Mouse (Mus musculus) lung, embryonic 15.5 days (tissue): ENCODE measurements around the gene Lin7b. TPM values are rescaled to one million over a fixed set of nuclear protein-coding genes. Genes with fewer than 3 reads are reported as not detected.

Experiments
- ATAC-seq: fragments of 200-750 bp; cut with Nextera tagmentation; 2 replicates; pipeline ENCODE4 v1.8.0; 2017; ENCODE audit warnings: moderate number of reproducible peaks, borderline replicate concordance; ENCODE audit not compliant: low FRiP score, low TSS enrichment; ENCODE audit errors: extremely low read depth
- H3K27ac ChIP-seq: fragments of 300-500 bp; sonication (generic); 2 replicates; pipeline ENCODE4 v1.5.1; 2015; ENCODE audit warnings: moderate library complexity, mild to moderate bottlenecking, inconsistent platforms
- H3K27me3 ChIP-seq: fragments of 300-500 bp; sonication (generic); 2 replicates; pipeline ENCODE4 v1.6.1; 2015; ENCODE audit warnings: inconsistent platforms
- H3K36me3 ChIP-seq: fragments of 300-500 bp; sonication (generic); 2 replicates; pipeline ENCODE4 v1.6.1; 2015; ENCODE audit warnings: inconsistent platforms
- H3K4me1 ChIP-seq: fragments of 300-500 bp; sonication (generic); 2 replicates; pipeline ENCODE4 v1.6.1; 2015; ENCODE audit warnings: inconsistent platforms
- H3K4me2 ChIP-seq: fragments of 300-500 bp; sonication (generic); 2 replicates; pipeline ENCODE4 v1.6.1; 2015; ENCODE audit warnings: inconsistent platforms, mild to moderate bottlenecking, moderate library complexity
- H3K4me3 ChIP-seq: fragments of 300-500 bp; sonication (generic); 2 replicates; pipeline ENCODE4 v1.5.1; 2015; ENCODE audit warnings: mild to moderate bottlenecking, inconsistent platforms
- H3K9ac ChIP-seq: fragments of 300-500 bp; sonication (generic); 2 replicates; pipeline ENCODE4 v1.6.1; 2015; ENCODE audit warnings: inconsistent platforms
- H3K9me3 ChIP-seq: fragments of 300-500 bp; sonication (generic); 2 replicates; pipeline ENCODE4 v1.6.1; 2016; ENCODE audit warnings: inconsistent platforms
- WGBS: fragments of 180-500 bp; shearing (Covaris S2); methylation state at CpG from one replicate; pipeline ENCODE4 v1.1.7; 2015; 5-methylcytosine and 5-hydroxymethylcytosine counted together
- polyA plus RNA-seq: library from polyadenylated mRNA; unstranded; fragments of >200 nt; fragmentation: Nextera tagmentation; extraction: Ambion mirVana; gene quantifications from 2 replicates; pipeline ENCODE4 v1.2.1, GENCODE M21; 2015

The Lin7b gene
- polyA plus RNA-seq, 1 experiment from 2014 or later = 0.92 TPM

DNA sequence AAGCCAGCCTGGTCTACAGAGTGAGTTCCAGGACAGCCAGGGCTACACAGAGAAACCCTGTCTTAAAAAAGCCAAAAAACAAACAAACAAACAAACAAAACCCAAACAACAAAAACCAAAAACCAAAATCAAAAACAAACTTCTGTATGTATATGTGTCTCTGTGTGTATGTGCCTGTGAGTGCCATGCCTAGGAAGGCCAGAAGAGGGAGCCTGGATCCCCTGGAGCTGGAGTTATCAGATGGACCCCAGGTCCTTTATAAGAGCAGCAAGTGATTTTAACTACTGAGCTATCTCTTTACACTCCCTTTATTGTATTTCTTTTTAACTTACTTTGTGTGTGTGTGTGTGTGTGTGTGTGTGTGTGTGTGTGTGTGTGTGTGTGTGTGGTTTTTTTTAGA, 44.6 kb downstream of the Lin7b start:
- peaks cover 28% of the 10 kb centered on the region for H3K36me3 ChIP-seq
- H3K27me3 ChIP-seq = no peaks in the 10 kb centered on the region
- no peak overlapping the region for H3K27ac ChIP-seq
- H3K9ac ChIP-seq = no peak overlapping the region
- no peaks in the 10 kb centered on the region for H3K4me1 ChIP-seq
- H3K9me3 ChIP-seq = no peaks in the 10 kb centered on the region
- no peak overlapping the region for H3K4me3 ChIP-seq
- H3K4me2 ChIP-seq = no peak overlapping the region
- no peak for ATAC-seq

DNA sequence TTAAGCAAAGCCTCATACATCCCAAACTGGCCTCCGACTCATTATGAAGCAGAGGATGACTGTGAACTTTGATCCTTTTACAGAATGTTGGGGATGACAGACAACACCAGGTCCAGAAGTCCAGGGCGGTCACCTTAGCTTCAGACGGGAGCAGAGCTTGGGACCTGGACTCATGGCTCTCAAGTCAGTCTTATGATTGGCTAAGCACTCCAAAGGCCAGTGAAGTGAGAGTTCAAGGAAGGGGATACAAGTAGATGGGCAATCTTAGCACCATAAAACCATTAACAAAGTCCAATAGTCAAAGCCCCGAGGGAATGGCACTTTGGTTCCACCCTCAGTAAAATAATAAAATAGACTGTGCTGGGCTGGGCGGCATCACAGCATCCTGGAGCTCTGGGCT, 47.3 kb downstream of the Lin7b start:
- no peak for ATAC-seq
- Histone ChIP-seq H3K4me2 (no peak overlapping the region), H3K9me3 (no peaks in the 10 kb centered on the region), H3K36me3 (peaks cover 32% of the 10 kb centered on the region), H3K27ac (no peak overlapping the region), H3K4me1 (no peaks in the 10 kb centered on the region), H3K9ac (no peak overlapping the region), H3K27me3 (no peaks in the 10 kb centered on the region), H3K4me3 (no peak overlapping the region)
- WGBS = 87% methylated on average over 5 of the region's 5 CpGs

DNA sequence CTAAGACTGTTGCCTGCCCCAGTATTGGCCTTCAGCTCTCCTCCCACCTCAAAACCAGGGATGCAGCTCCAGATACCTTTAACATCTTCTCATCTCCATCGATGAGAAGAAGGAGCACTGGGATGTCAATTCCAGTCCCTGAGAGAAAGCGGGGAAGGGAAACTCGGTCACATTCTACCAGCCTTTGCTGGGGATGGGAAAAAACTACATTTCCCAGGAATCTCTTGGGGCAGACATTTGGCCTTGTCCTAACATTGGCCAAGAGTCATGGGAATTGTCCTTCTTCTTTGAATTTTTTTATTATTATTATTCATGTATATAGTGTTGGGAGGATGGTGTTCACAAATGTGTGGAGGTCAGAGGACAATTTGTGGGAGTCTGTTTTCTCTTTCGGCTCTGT, 48.1 kb downstream of the Lin7b start:
- H3K27ac ChIP-seq = no peak overlapping the region
- no peak overlapping the region for H3K9ac ChIP-seq
- no peak overlapping the region for H3K4me3 ChIP-seq
- no peak for ATAC-seq
- WGBS = 84% methylated on average over 4 of the region's 4 CpGs
- H3K9me3 ChIP-seq = no peaks in the 10 kb centered on the region
- no peaks in the 10 kb centered on the region for H3K27me3 ChIP-seq
- H3K4me2 ChIP-seq = no peak overlapping the region
- H3K4me1 ChIP-seq = no peaks in the 10 kb centered on the region
- peaks cover 32% of the 10 kb centered on the region for H3K36me3 ChIP-seq

Other genes with a start within 250 kb of the Lin7b start
- 1,432 and 1,559 TPM in 2 replicates for gene Rps11, start 246.1 kb downstream of the Lin7b start, polyA plus RNA-seq
- gene Rpl13a, start 241.8 kb downstream of the Lin7b start, polyA plus RNA-seq = 1,187 and 1,308 TPM in 2 replicates
- 0.19 and 0.20 TPM in 2 replicates for gene Gm45713, start 234.4 kb downstream of the Lin7b start, polyA plus RNA-seq
- gene Flt3l, start 234.2 kb downstream of the Lin7b start, polyA plus RNA-seq = 1.5 and 8.3 TPM in 2 replicates
- 100 and 103 TPM in 2 replicates for gene Pih1d1, start 216.3 kb downstream of the Lin7b start, polyA plus RNA-seq
- 54.8 and 56.8 TPM in 2 replicates for gene Aldh16a1, start 216.0 kb downstream of the Lin7b start, polyA plus RNA-seq
- 0.33 and 0.55 TPM in 2 replicates for gene Slc17a7, start 206.6 kb downstream of the Lin7b start, polyA plus RNA-seq
- not detected in 2 replicates for gene Gfy, start 191.0 kb downstream of the Lin7b start, polyA plus RNA-seq
- not detected in 2 replicates for gene Pth2, start 189.6 kb downstream of the Lin7b start, polyA plus RNA-seq
- gene Ccdc155, start 165.7 kb downstream of the Lin7b start, polyA plus RNA-seq = 0.75 and 1.1 TPM in 2 replicates
- gene Dkkl1, start 158.4 kb downstream of the Lin7b start, polyA plus RNA-seq = 0.54 and 1.1 TPM in 2 replicates
- gene Tead2, start 154.8 kb downstream of the Lin7b start, polyA plus RNA-seq = 180 and 183 TPM in 2 replicates
- gene Cd37, start 131.5 kb downstream of the Lin7b start, polyA plus RNA-seq = 3.1 and 3.8 TPM in 2 replicates
- 0.16 TPM in 1 of 2 replicates, not detected in the other for gene Slc6a16, start 129.5 kb downstream of the Lin7b start, polyA plus RNA-seq
- gene Slc6a21, start 93.1 kb downstream of the Lin7b start, polyA plus RNA-seq = 0.09 TPM in 1 of 2 replicates, not detected in the other
- gene Trpm4, start 36.8 kb downstream of the Lin7b start, polyA plus RNA-seq = 19.1 and 20.0 TPM in 2 replicates
- 1.7 and 2.3 TPM in 2 replicates for gene Hrc, start 35.3 kb downstream of the Lin7b start, polyA plus RNA-seq
- gene Ppfia3, start 3.6 kb downstream of the Lin7b start, polyA plus RNA-seq = 3.1 TPM in 2 replicates
- gene Snrnp70, start 25.2 kb upstream of the Lin7b start, polyA plus RNA-seq = 224 and 229 TPM in 2 replicates
- gene Kcna7, start 35.1 kb upstream of the Lin7b start, polyA plus RNA-seq = not detected in 2 replicates
- gene Ntf5, start 43.1 kb upstream of the Lin7b start, polyA plus RNA-seq = 3.5 TPM in 2 replicates
- 0.25 and 0.70 TPM in 2 replicates for gene Lhb, start 50.2 kb upstream of the Lin7b start, polyA plus RNA-seq
- gene Gys1, start 64.3 kb upstream of the Lin7b start, polyA plus RNA-seq = 42.7 and 46.7 TPM in 2 replicates
- gene Ruvbl2, start 67.5 kb upstream of the Lin7b start, polyA plus RNA-seq = 161 and 173 TPM in 2 replicates
- gene Ftl1, start 89.3 kb upstream of the Lin7b start, polyA plus RNA-seq = 5,197 and 5,279 TPM in 2 replicates
- gene Bax, start 96.3 kb upstream of the Lin7b start, polyA plus RNA-seq = 161 and 176 TPM in 2 replicates
- gene Tulp2, start 111.3 kb upstream of the Lin7b start, polyA plus RNA-seq = 0.33 and 0.74 TPM in 2 replicates
- not detected in 2 replicates for gene Gm45808, start 116.2 kb upstream of the Lin7b start, polyA plus RNA-seq
- gene Dhdh, start 118.2 kb upstream of the Lin7b start, polyA plus RNA-seq = 2.8 and 3.4 TPM in 2 replicates
- gene Nucb1, start 139.8 kb upstream of the Lin7b start, polyA plus RNA-seq = 230 and 238 TPM in 2 replicates
- 21.9 and 22.9 TPM in 2 replicates for gene Ppp1r15a, start 155.7 kb upstream of the Lin7b start, polyA plus RNA-seq
- 2.2 and 3.3 TPM in 2 replicates for gene Plekha4, start 155.7 kb upstream of the Lin7b start, polyA plus RNA-seq
- 1.5 and 1.7 TPM in 2 replicates for gene Hsd17b14, start 184.3 kb upstream of the Lin7b start, polyA plus RNA-seq
- gene Bcat2, start 199.6 kb upstream of the Lin7b start, polyA plus RNA-seq = 57.7 and 62.5 TPM in 2 replicates
- gene Fgf21, start 244.9 kb upstream of the Lin7b start, polyA plus RNA-seq = 0.42 TPM in 1 of 2 replicates, not detected in the other
- 0.47 and 0.49 TPM in 2 replicates for gene Fut1, start 246.7 kb upstream of the Lin7b start, polyA plus RNA-seq